Mouse (Mus musculus) midbrain, embryonic 11.5 days (tissue): Measurements from ENCODE around the gene Vps52. TPM values are rescaled to one million over a fixed set of nuclear protein-coding genes. Genes with fewer than 3 reads are reported as not detected.
"Not testable (repeated sequence)": the region's sequence is repeated elsewhere in the genome, so short reads cannot be mapped to it uniquely, and the experiment has no call there.

Experiments
- ATAC-seq: fragments of 200-750 bp; cut with Nextera tagmentation; 2 replicates; pipeline ENCODE4 v1.8.0; 2017; ENCODE audit warnings: moderate TSS enrichment, moderate library complexity; ENCODE audit not compliant: low FRiP score
- DNase-seq: peaks from one replicate; pipeline ENCODE4 v3.0.0; 2015; ENCODE audit warnings: low spot score; ENCODE audit errors: missing footprints
- H3K27ac ChIP-seq: fragments of 300-500 bp; sonication (generic); 2 replicates; pipeline ENCODE4 v1.5.1; 2014; ENCODE audit warnings: low read depth, low read length
- H3K27me3 ChIP-seq: fragments of 300-500 bp; sonication (generic); 2 replicates; pipeline ENCODE4 v1.6.1; 2014; ENCODE audit warnings: mild to moderate bottlenecking, low read length, moderate library complexity, mixed read lengths; ENCODE audit not compliant: control insufficient read depth, insufficient read depth
- H3K36me3 ChIP-seq: fragments of 300-500 bp; sonication (generic); 2 replicates; pipeline ENCODE4 v1.6.1; 2014; ENCODE audit warnings: mild to moderate bottlenecking, low read length, moderate library complexity, mixed read lengths; ENCODE audit not compliant: control insufficient read depth, insufficient read depth
- H3K4me1 ChIP-seq: fragments of 300-500 bp; sonication (generic); 2 replicates; pipeline ENCODE4 v1.6.1; 2014; ENCODE audit warnings: low read length; ENCODE audit not compliant: control insufficient read depth, insufficient read depth
- H3K4me2 ChIP-seq: fragments of 300-500 bp; sonication (generic); 2 replicates; pipeline ENCODE4 v1.6.1; 2014; ENCODE audit warnings: mild to moderate bottlenecking, moderate library complexity
- H3K4me3 ChIP-seq: fragments of 300-500 bp; sonication (generic); 2 replicates; pipeline ENCODE4 v1.5.1; 2014; ENCODE audit warnings: low read depth, low read length
- H3K9ac ChIP-seq: fragments of 300-500 bp; sonication (generic); 2 replicates; pipeline ENCODE4 v1.6.1; 2014; ENCODE audit warnings: low read length
- H3K9me3 ChIP-seq: fragments of 300-500 bp; sonication (generic); 2 replicates; pipeline ENCODE4 v1.6.1; 2016; ENCODE audit warnings: low read length; ENCODE audit not compliant: control insufficient read depth
- WGBS: fragments of 180-500 bp; shearing (Covaris S2); extraction: QIAGEN DNeasy Blood & Tissue Kit; methylation state at CpG from one replicate; pipeline ENCODE4 v1.1.7; 2014; 5-methylcytosine and 5-hydroxymethylcytosine counted together
- polyA plus RNA-seq: library from polyadenylated mRNA; unstranded; fragments of >200 nt; fragmentation: Nextera tagmentation; extraction: Ambion mirVana; gene quantifications from 2 replicates; pipeline ENCODE4 v1.2.1, GENCODE M21; 2014

Gene Vps52
- polyA plus RNA-seq, 1 experiment from 2014 or later = 36.5 TPM

GRCm38 (mm10) chr17:33982136-33982535 is 26.5 kb downstream of the Vps52 start:
- DNase-seq = peak; percentile 97
- Histone ChIP-seq H3K4me3 (peak overlapping the region; percentile 44; the same call in 1 of the 2 replicates), H3K27me3 (peaks cover 28% of the 10 kb centered on the region), H3K4me2 (peak overlapping the region; percentile 56; the same call in 1 of the 2 replicates)
- not testable (repeated sequence) for H3K27ac ChIP-seq, ATAC-seq, H3K9me3 ChIP-seq, H3K4me1 ChIP-seq, H3K36me3 ChIP-seq, H3K9ac ChIP-seq
- WGBS = 9% methylated on average over 8 of the region's 8 CpGs

- Histone ChIP-seq H3K4me2 (no peak overlapping the region), H3K4me3 (no peak overlapping the region), H3K27me3 (no peaks in the 10 kb centered on the region), H3K27ac (no peak overlapping the region), H3K36me3 (no peaks in the 10 kb centered on the region), H3K4me1 (no peaks in the 10 kb centered on the region), H3K9me3 (no peaks in the 10 kb centered on the region), H3K9ac (no peak overlapping the region)
- 30% methylated on average over 10 of the region's 10 CpGs for WGBS
- DNase-seq (peak; percentile 92), ATAC-seq (peak; percentile 46; the same call in 1 of the 2 replicates)
These were observed 36.4 kb downstream of the Vps52 start for GRCm38 (mm10) chr17:33991788-33992664.

- no peak for ATAC-seq
- 89% methylated on average over 8 of the region's 8 CpGs for WGBS
- H3K4me2 ChIP-seq = no peak overlapping the region
These were observed 39.3 kb downstream of the Vps52 start for GRCm38 (mm10) chr17:33994959-33995358.

GRCm38 (mm10) chr17:33995651-33996050 is 40.0 kb downstream of the Vps52 start:
- Histone ChIP-seq H3K27ac (no peak overlapping the region), H3K4me2 (no peak overlapping the region), H3K4me3 (no peak overlapping the region), H3K9ac (no peak overlapping the region), H3K9me3 (no peaks in the 10 kb centered on the region), H3K27me3 (peaks cover 12% of the 10 kb centered on the region), H3K36me3 (no peaks in the 10 kb centered on the region), H3K4me1 (no peaks in the 10 kb centered on the region)
- WGBS = 76% methylated on average over 3 of the region's 3 CpGs
- DNase-seq = no peak
- ATAC-seq = no peak

More at GRCm38 (mm10) chr17:33994959-33995358, 39.3 kb downstream of the Vps52 start:
- no peaks in the 10 kb centered on the region for H3K36me3 ChIP-seq
- no peak overlapping the region for H3K27ac ChIP-seq
- no peak for DNase-seq
- H3K9ac ChIP-seq = no peak overlapping the region
- peaks cover 6% of the 10 kb centered on the region for H3K27me3 ChIP-seq
- H3K4me1 ChIP-seq = no peaks in the 10 kb centered on the region
- no peak overlapping the region for H3K4me3 ChIP-seq
- H3K9me3 ChIP-seq = no peaks in the 10 kb centered on the region

GRCm38 (mm10) chr17:33997025-33997424 is 41.4 kb downstream of the Vps52 start:
- H3K27ac ChIP-seq, H3K4me3 ChIP-seq, H3K9ac ChIP-seq, ATAC-seq, H3K9me3 ChIP-seq, H3K4me1 ChIP-seq, H3K36me3 ChIP-seq, DNase-seq, H3K4me2 ChIP-seq: not testable (repeated sequence)
- peaks cover 12% of the 10 kb centered on the region for H3K27me3 ChIP-seq
- 85% methylated on average over 2 of the region's 2 CpGs for WGBS

GRCm38 (mm10) chr17:33998697-33999096 is 43.1 kb downstream of the Vps52 start:
- 66% methylated on average over 5 of the region's 5 CpGs for WGBS

GRCm38 (mm10) chr17:33999341-34000149 is 43.9 kb downstream of the Vps52 start:
- WGBS = 4% methylated on average over 87 of the region's 87 CpGs
- H3K27ac ChIP-seq = no peak overlapping the region

More at GRCm38 (mm10) chr17:33998697-33999096, 43.1 kb downstream of the Vps52 start:
- not testable (repeated sequence) for H3K27ac ChIP-seq, H3K4me2 ChIP-seq, H3K4me1 ChIP-seq, H3K9ac ChIP-seq, H3K36me3 ChIP-seq, ATAC-seq, H3K9me3 ChIP-seq, H3K4me3 ChIP-seq
- H3K27me3 ChIP-seq = peaks cover 12% of the 10 kb centered on the region
- peak; percentile 87 for DNase-seq

GRCm38 (mm10) chr17:34000150-34000537 is 44.5 kb downstream of the Vps52 start, which contains the start of gene H2-K1:
Gene H2-K1 (minus strand): TSS chr17:34000347.
- Histone ChIP-seq H3K36me3 (no peaks in the 10 kb centered on the region), H3K4me1 (no peaks in the 10 kb centered on the region), H3K27ac (no peak within 1 kb of the TSS), H3K4me2 (peak within 1 kb of the TSS; percentile 97), H3K9ac (peak within 1 kb of the TSS; percentile 65), H3K9me3 (no peaks in the 10 kb centered on the region), H3K27me3 (peaks cover 12% of the 10 kb centered on the region), H3K4me3 (peak within 1 kb of the TSS; percentile 56)
- peak; percentile 92 for DNase-seq
- ATAC-seq = peak; percentile 76
- under 1% methylated on average over 30 of the region's 30 CpGs for WGBS

More at GRCm38 (mm10) chr17:33999341-34000149, 43.9 kb downstream of the Vps52 start:
- no peaks in the 10 kb centered on the region for H3K9me3 ChIP-seq
- peak overlapping the region; percentile 65 for H3K9ac ChIP-seq
- ATAC-seq (peak; percentile 78), DNase-seq (peak; percentile 93)
- H3K27me3 ChIP-seq = peaks cover 12% of the 10 kb centered on the region
- peak overlapping the region; percentile 56 for H3K4me3 ChIP-seq
- peak overlapping the region; percentile 97 for H3K4me2 ChIP-seq
- no peaks in the 10 kb centered on the region for H3K36me3 ChIP-seq
- no peaks in the 10 kb centered on the region for H3K4me1 ChIP-seq
